Mouse (Mus musculus) embryo, embryonic 11 days (tissue): ENCODE measurements around the gene Ccdc180.

ENCODE experiments used
- DNase-seq: peaks from one replicate; pipeline ENCODE4 v3.0.0-alpha.2; 2015

The Ccdc180 gene

DNA sequence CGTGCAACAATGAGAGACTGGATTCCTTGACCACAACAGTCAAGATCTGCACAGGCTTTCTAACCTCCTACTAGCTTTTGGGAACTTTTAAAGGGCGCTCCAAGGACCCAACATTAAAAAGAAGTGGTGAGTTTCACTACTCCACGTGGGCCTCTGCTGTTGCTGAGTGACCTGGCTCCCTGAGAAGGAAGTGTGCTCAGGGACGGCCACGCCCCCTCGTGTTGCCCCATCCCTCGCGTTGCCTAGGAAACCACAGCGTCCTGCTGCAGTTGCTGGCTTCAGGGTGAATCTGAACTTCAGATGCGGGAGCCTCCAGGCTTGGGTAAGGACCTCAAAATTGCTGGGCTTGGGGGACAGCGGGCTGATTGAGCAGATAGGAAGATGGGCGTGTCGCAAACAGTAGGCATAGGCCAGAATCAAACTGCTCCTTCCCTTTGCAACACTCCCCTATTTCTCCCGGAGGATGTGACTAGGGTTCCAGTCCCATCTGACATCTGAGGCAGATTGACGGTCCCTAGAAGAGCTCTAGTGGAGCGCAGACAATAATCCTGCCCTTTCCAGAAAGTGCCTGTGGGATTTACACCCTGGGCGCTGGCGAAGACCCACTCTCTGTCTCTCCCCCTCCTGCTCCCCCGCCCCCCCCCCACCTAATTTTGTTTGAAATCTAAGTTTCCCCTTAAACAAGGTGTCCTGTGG lies at the start of gene Ccdc180:
TSS of gene Ccdc180 (plus strand) at position 238 of the 696 bp plus-strand sequence.
- peak; percentile 91 for DNase-seq

- DNase-seq = peak; percentile 63
Observed at GRCm38 (mm10) chr4:45844355-45844754, 45.7 kb upstream of the Ccdc180 start.

DNA sequence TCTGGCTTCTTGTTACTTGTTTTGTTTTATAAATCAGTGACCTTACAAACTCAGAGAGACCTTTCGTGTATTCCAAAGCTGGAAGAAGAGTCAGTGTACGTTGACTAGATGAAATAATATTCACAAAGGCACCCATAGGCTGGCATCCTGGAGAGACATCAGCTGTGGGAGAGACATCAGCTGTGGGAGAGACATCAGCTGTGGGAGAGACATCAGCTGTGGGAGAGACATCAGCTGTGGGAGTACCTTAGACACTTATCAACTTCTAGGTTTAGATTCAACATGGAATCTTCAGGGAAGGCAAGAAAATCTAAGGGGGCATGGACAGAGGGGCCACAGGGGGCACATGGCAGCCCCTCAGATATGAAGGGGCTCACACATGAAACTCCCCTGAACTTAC lies 43.8 kb upstream of the Ccdc180 start:
- DNase-seq = no peak

DNA sequence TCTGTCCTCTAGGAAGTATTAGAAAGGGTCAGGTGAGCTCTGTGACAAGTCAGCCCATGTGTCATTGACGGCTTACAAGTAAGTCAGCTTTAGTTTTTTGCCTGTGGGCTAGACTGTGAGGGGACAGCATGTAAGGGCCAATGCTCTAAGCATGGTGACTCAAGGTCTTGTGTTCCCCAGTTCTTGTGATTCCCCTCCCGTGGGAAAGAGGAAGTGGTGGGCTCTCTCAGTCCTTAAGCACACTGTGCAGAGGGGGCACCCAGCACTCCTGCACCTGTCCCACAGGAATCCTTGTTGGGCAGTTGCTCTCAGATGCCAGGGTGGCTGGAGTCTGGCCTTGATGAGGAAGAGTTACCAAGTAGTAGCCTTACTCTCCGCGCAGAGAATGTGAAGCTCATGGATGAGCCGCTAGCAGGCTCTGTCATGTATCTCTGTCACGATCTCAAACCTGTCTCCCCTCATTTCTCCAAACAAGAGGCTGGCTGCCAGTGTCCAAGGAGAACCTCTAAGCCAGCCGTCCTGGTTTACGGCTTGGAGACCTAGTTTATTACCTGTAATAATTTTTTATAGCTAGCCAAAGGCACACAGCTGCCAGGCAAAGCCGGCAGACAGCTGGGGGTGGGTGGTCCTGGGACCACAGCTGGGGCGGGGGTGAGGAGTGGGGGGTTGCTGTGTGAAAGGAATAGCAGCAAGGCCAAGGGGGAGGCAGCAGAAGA lies 41.8 kb upstream of the Ccdc180 start, which contains the start of gene Stra6l:
TSS of gene Stra6l (plus strand) at position 556 of the 716 bp plus-strand sequence.
- DNase-seq = peak; percentile 48

- peak; percentile 16 for DNase-seq
Observed at GRCm38 (mm10) chr4:45848825-45849156, 41.3 kb upstream of the Ccdc180 start.

- DNase-seq = no peak
Observed at GRCm38 (mm10) chr4:45849419-45849818, 40.7 kb upstream of the Ccdc180 start.

- DNase-seq = peak; percentile 41
Observed at GRCm38 (mm10) chr4:45851640-45852051, 38.5 kb upstream of the Ccdc180 start.

GRCm38 (mm10) chr4:45853496-45854246 lies 36.4 kb upstream of the Ccdc180 start:
- no peak for DNase-seq

DNA sequence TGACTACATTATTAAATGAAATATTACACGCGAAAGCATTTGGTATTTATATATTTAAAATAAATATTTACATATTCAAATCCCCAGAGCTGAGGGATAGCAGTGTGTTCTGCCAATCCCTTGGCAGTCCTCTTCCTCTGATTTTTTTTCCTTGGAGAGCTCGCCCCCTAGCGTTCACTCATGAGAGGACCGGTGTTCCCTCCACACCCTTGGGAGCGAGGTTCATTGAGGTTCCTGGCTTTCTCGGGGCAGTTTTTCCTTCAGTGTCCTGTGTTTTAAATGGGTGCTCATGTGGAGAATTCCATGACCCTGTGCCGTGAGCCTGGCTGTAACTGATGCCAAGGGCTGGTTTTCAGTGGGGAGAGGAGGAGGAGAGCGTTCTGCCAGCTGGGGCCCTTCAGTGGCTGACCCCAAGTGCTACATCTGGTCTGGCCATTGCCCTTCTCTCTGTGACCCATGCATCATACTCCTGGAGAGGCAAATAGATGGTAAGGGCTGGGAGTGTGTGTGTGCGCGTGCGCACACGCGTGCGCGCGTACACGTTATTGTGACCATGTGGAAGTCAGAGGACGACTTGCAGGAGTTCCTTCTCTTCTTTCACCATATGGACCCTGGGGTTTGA lies 34.2 kb upstream of the Ccdc180 start:
- peak; percentile 85 for DNase-seq

DNA sequence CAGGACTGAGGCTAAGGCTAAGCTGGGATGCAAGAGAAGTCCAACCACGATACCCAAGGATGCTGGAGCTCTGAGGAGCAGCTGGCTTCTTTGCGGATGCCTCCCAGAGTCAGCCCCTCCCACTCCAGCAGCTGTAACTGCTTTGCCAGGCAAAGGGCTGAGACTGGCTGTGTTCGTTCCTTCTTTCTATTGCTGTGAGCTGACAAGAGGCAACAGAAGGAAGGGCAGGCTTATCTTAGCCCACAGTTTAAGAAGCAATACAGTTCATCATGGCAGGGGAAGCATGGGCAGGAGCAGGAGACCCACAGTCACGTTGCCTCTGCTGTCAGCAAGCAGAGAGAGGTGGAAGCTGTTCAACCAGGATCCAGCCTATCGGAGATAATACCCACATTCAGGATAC lies 28.9 kb upstream of the Ccdc180 start:
- no peak for DNase-seq

- no peak for DNase-seq
Observed at GRCm38 (mm10) chr4:45867416-45867815, 22.7 kb upstream of the Ccdc180 start.

DNA sequence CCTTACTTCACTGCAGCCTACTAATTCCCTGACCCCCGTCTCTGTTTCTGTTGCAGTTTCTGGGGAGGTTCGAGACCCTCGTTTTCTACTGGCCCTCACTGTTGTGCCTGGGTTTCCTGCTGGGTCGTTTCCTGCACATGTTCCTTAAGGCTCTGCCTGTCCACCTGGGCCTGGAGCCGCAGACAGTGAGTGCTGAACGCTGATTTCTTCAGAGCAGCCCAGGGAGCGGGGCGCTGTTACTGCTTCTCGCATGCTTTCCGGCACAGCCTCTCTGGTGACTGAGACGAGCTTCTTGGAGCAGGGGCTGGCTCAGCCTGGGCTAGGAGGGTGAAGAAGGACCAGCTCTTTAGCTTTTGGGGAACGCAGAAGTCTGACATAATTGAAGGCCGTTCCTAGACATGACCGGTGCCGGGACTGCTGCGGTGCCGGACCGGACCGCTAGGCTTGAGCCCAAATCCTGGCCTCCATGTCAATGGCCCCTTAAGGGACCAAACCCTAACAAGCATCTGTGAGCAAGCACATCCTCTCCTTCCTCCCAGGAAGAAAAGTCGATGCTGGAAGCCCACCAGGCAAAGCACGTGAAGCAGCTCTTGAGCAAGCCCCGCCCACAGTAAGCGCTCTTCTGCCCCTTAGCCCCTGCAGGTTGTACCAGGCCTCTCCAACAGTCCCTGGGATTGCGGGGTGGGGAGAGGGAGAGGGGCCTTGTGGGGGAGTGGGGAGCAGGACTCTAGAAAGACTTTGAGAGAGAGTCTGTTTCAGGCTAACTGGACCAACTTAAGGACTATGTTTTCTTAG lies 20.9 kb upstream of the Ccdc180 start:
- DNase-seq = peak; percentile 43

DNA sequence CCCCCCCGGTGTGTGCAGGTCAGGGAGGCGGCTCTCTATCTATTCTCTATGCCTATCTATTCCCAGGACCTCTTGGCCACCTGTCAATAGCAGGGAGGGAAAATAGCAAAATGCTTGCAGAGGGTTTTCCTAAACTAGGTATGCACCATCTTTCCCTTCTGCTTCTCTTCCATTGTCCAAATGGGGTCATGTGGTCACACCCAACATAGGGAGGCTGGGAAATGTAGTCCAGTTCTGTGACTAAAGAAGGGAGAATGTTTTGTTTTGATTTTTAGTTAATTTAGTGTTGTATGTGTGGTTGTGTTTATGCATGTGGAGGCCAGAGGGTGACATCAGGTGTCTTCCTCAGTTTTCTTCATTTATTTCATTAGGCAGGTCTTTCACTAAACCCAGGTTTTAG lies 18.0 kb upstream of the Ccdc180 start:
- peak; percentile 12 for DNase-seq

- DNase-seq = peak; percentile 77
Observed at GRCm38 (mm10) chr4:45878929-45879328, 11.2 kb upstream of the Ccdc180 start.

- no peak for DNase-seq
Observed at GRCm38 (mm10) chr4:45882521-45882920, 7.6 kb upstream of the Ccdc180 start.

GRCm38 (mm10) chr4:45883250-45883649 lies 6.9 kb upstream of the Ccdc180 start:
- DNase-seq = no peak

DNA sequence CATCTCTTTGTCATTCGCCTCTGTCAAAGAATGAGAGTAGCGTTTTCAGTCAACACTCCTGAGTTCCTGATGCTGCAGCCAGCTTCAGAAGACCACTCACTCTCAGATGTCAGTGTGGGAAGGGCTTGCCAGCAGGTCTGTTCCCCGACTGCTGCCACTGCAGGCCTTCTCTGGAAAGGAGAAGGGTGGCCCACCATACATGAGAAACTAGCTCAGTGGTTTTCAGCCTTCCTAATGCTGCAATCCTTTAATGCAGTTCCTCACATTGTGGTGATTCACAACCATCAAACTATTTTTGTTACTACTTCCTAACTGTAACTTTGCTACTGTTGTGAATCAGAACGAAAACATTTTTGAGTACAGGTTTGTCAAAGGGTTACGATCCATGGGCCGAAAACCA lies 616 bp upstream of the Ccdc180 start:
- DNase-seq = peak; percentile 8

GRCm38 (mm10) chr4:45896425-45897081 lies 6.5 kb downstream of the Ccdc180 start:
- DNase-seq = peak; percentile 8

DNA sequence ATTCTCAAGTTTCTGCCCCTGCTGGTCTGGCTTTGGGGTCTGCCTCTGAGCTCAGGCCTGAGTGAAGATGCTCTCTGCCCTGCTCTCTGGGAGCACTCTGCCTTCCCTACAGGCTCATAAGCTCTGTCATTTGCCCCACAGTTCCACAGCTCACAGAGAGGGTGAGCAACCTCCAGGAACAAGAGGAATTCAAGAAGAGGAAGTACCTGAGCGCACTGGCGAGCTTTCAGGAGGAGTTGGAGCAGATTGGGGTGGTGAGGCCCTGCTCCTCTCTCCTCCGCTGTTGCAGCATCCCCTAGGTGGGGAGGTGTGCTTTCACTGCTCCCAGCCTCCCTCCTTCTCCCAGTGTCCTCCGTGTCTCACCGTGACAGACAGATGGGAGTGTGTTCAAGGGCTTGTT lies 8.3 kb downstream of the Ccdc180 start:
- no peak for DNase-seq

GRCm38 (mm10) chr4:45909256-45909655 lies 19.2 kb downstream of the Ccdc180 start:
- no peak for DNase-seq

DNA sequence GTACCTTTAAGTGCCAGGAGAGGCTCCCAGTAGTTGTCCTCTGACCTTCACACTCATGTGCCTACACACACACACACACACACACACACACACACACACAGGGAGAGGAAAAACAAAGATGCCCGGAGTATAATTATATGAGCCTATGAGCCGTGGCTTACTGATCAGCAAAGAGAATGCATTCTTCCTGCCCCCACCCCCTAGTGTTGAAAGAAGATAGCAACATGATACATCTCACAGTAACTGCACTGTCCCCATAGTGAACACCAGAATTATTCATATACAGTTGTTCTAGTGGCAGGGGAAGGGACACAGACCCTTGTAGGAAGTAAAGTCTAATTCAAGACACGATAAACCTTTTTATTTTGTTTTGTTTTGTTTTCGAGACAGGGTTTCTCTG lies 19.8 kb downstream of the Ccdc180 start:
- no peak for DNase-seq

GRCm38 (mm10) chr4:45911256-45911655 lies 21.2 kb downstream of the Ccdc180 start:
- no peak for DNase-seq
